Mouse (Mus musculus) olfactory bulb, adult 2 months (tissue): Measurements from ENCODE around the gene Gm9736.
"Not testable (repeated sequence)": the region's sequence is repeated elsewhere in the genome, so short reads cannot be mapped to it uniquely, and the experiment has no call there.

Experiments used
- CTCF ChIP-seq: fragments of 200-500 bp; IDR thresholded peaks from 2 replicates; pipeline ENCODE4 v1.5.1; 2012; ENCODE audit warnings: low read depth, mild to moderate bottlenecking, low read length, moderate library complexity; ENCODE audit not compliant: insufficient read depth
- POLR2A ChIP-seq: fragments of 200-500 bp; IDR thresholded peaks from 2 replicates; pipeline ENCODE4 v1.6.1; 2012; ENCODE audit warnings: mild to moderate bottlenecking, low read depth, low read length, moderate library complexity; ENCODE audit not compliant: insufficient read depth

GRCm38 (mm10) chr10:77798164-77798920 lies 47.2 kb upstream of the Gm9736 start:
- not testable (repeated sequence) for TF ChIP-seq CTCF, POLR2A
